Mouse (Mus musculus) A20 (cell line): ENCODE results near the gene St14.
"Not testable (repeated sequence)": the region's sequence is repeated elsewhere in the genome, so short reads cannot be mapped to it uniquely, and the experiment has no call there.

Experiments
- DNase-seq: peaks from one replicate; pipeline ENCODE4 v3.0.0-alpha.2; 2011; ENCODE audit warnings: low read depth, low spot score

The St14 gene

DNA sequence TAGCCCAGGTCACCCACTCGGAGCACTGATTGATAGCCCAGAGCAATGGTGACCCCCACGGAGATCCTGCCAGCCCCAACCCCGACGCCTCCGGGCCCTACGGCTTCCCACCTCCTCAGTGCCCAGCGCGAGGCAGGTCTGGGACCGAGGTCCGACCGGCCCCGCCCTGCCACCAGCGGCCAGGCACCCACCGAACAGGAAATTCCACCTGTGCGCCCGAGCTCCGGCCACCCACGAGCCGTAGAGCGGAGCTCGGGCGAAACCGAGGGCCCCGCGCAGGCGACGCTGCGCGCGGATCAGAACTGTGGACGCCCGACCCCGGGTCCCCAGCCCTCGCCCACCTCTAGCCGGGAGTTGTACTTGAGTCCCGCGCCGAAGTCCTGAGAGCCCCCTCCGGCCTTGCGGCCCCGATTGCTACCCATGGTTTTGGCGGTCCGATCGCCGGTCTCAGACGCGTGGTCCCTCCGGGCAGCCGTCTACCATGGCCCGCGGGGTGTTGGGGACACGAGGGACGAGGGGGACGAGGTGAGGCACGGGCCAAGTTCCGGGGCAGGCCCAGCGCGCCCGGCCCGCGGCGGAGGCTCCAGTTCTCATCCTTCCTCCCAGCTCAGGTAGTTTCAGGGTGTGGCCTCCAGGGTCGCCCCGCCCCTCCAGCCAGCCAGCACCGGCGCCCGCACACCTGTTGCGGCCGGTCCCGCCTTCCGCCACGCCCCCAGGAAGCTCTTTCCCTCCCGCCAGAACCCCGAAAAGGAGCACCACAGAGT lies at the start of gene St14:
St14 (minus strand) TSS at position 649 of the 764 bp plus-strand sequence.
- peak; percentile 80 for DNase-seq

GRCm38 (mm10) chr9:31177692-31178091 lies 46.0 kb upstream of the St14 start:
- no peak for DNase-seq

DNA sequence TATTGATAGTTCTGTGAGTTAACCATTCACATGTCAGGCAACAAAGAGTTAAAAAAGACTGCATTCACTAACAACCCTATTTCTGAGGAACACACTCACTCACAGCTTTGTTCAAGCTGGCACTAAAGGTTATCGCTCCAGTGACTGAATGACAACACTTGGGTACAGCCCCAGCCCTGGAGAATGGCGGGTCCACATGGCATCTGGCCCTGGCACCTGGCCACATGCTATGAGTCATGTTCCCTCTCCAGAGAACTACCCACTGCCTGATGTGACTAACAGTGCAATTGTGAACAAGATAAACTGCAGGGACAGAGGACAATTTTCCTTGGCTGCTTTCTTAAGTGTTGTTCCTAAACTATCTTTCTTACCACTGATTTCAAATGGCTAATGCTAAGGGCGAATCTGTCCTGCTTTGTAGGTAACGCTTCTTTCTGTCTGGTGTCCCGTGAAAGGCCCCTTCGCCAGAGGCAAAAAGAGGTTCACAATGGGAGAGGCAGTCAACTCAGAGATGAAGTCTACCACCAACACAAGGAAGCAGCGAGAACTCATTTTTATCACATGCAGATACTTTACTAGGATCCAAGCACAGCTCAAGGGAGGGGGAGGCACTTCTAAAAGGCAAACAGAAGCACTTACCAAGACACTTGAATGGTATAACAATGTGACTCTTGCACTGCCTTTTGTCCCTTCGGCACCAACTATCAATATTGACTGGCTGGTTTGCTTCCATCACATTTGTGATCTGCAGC lies 44.9 kb upstream of the St14 start:
- peak; percentile 18 for DNase-seq

- no peak for DNase-seq
These were observed 44.3 kb upstream of the St14 start for GRCm38 (mm10) chr9:31175978-31176377.

DNA sequence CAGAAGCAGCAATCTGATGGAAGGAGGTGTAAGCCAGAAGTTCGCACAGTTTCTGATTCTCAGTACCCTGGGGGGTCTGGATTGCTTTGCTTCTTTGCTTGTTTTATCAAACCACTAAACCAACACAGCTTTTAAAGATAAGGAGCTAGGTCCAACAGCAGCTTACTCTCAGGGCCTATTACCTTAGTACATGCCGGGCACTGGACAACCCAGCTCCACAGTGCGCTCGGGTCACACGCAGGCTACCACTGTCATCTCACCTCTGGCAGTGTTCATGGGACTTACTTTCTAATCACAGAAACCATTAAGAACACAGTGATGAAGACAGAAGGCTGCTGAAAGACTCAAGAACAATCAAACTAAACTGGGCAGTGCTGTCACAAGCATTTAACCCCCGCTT lies 43.7 kb upstream of the St14 start:
- DNase-seq: no peak

DNA sequence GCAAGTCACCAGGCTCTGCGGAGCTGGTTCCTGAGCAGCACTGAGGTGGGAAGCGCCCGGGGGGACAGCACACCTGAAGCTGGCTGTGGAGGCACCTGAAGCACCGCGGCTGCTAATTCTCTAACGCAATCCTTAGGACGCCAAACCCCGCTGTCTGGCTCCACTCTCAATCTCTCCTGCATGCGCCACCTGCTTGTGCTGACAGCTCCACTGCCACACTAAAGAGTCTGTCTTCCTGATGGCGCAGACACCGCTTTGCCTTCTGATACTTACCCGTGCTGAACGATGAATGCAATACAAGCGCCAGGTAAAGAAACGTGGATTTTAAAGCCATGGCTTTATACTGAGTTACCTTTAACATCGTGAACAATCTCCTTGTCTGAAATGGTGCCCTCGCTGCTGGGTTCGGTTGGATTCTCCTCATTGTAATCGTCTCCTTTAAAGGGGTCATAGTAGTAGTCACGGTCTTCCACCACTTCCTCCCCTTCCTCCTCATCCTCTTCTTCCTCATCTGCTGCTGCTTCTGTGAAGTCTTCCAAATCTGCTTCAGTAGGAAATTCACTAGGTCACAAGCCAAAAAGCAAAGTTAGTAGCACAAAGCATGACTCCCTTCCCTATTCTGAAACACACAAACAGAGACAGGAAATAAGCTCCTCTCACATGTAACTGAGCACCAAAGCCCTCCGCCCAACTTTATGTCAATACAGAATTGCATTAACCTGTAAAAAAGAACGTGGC lies 36.9 kb upstream of the St14 start:
- DNase-seq: no peak

GRCm38 (mm10) chr9:31167305-31167704 lies 35.7 kb upstream of the St14 start:
- DNase-seq: no peak

- DNase-seq: not testable (repeated sequence)
These were observed 33.9 kb upstream of the St14 start for GRCm38 (mm10) chr9:31165505-31165904.

DNA sequence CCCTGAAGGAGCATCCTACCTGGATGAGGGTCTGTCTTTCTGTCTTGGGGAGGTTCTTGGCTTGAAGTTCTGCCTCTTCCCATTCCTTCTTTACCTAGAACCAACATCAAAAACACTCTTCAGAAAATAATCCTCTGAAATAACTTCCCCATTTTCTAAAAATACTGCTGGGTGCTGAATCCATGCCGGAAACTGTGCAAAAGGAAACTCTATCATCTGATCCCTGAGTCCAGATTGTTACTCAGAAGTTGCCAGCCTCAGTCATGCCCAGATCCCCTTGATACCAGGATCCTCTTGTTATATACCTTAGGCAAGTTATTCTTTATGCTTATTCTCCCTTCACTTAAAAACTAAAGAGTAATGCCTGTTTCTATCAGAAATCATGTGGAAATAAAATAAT lies 31.7 kb upstream of the St14 start:
- no peak for DNase-seq

DNA sequence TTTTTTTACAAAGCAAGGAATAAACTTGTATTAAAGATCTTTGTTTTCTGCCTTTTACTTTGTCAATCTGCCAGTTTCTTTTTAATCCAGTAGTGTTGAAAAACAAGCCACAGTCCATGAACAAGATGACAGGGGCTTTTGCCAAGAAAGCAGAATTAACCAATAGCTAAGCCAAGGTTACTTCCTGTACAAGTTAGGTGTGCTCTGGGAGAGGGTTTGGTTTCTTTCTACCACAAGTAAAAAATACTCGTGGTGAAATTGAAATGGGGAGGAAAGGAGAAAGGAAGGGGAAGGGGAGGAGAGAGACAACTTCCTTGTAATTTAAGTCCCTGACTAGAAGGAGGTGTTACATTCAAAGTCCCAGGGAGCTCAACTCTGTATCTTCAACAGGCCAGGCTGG lies 31.3 kb upstream of the St14 start:
- DNase-seq: no peak

DNA sequence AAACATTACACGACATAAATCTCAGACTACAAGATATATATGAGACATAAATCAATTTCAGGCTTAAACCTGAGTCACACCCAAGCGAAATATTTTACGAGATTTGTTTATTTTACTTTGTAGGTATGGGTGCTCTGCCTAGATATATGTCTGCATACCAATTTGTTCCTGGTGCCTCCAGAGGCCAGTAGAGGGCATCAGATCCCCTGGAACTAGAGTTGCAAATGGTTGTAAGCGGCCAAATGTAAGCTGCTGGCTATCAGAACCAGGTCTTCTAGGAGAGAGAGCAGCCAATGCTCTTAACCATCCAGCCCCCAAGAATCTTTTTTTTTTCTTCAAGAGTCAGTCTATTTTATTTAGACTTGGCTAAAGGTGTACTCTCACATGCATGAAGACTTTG lies 28.3 kb upstream of the St14 start:
- DNase-seq: peak; percentile 52

GRCm38 (mm10) chr9:31156594-31156993 lies 24.9 kb upstream of the St14 start:
- DNase-seq: no peak

GRCm38 (mm10) chr9:31151050-31151449 lies 19.4 kb upstream of the St14 start:
- DNase-seq: peak; percentile 62

DNA sequence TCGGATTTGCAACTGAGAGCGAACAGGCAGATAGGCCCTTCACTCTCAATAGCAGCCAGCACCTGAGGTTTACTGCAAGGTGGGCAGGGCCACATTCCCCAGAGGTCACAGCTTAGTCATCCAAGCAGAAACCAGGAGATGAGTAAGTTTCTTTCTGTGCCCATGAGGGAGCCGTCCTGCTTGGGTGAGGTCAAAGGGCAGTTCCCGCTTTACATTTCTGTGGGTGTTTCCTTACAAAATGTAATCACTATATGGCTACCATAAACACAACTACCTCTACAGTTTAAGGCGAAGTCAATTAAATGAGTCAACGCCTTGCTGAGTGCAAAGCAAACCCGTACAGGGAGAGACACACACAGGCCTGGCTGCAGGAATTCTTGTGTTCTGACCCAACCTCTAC lies 16.5 kb upstream of the St14 start:
- no peak for DNase-seq

- DNase-seq: peak; percentile 84
These were observed 13.7 kb upstream of the St14 start for GRCm38 (mm10) chr9:31145272-31145925.

- no peak for DNase-seq
These were observed 11.3 kb upstream of the St14 start for GRCm38 (mm10) chr9:31142924-31143323.

DNA sequence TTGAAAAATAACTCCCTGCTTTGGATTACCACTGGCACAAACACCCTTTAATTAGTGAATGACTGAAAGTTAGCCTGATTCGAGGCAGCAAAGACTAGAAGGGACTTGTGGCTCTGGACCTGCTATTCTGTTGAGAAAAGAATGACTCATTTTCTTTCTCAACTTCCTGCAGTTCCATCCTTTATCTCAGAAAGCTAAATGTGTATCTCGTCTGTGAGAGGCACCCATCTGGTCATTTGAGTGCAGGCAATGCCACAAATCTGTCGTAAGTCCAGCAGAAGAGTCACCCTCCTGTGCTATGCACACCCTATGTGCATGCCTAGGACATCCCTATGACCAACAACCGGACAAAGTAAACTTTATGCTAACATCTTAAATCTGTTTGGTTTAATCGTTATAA lies 1.5 kb upstream of the St14 start:
- DNase-seq: no peak

DNA sequence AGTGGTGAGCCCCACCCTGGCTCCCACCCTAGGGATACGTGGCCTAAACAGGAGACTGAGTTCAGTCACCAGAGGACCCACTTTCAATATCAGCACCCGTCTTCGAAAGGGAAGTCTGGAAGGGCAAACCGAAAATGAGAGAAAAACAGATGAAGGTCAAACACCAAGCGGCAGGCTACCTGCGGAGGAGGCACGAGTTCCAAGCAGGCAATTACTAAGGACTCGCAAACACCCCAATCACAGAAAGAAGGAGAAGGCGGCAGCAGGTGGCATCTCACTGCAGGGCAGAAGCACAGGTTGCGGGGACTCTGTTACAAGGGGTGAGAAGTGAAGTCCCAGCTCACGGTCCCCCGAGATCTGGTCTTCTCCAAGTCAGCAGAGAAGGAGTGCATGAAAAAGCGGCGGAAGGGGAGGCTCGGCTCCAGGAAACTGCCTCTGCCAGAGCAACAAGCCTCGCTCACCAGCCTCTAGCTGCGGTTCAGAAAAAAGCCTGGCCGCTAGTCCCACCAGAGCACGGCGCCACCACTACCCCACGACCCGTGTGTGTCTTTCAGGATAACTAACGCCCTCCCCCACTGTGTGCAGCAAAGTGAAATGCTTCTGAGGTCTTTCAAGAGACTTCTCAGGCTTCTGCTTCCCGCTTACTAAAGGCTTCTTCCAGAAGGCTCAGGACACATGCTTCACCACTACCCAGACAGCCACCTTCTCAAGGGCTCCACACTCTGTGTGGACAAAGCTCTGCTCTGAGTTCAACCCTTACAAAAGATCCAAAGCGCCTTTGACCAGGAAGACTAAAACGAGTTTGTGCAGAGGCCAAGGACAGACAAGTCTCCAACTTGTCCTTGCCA lies 1.1 kb downstream of the St14 start:
- peak; percentile 62 for DNase-seq

DNA sequence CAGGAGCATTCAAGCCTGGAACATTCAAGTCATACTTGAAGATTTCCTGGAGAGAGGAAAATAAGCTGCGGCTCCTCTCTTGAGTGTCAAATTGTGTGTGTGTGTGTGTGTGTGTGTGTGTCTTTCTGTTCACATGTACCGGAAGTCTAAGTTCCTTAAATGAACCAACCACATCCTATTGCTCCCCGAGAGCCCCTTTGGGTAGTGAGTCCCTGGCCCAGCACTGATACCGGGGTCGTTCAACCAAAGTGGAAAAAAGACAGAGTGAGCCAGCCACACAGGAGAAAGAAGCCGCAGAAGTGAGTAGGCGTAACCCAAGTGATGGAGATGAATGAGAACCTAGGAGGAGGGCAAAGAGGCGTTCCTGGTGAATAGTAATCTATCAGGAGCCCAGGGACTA lies 1.7 kb downstream of the St14 start:
- DNase-seq: peak; percentile 72

DNA sequence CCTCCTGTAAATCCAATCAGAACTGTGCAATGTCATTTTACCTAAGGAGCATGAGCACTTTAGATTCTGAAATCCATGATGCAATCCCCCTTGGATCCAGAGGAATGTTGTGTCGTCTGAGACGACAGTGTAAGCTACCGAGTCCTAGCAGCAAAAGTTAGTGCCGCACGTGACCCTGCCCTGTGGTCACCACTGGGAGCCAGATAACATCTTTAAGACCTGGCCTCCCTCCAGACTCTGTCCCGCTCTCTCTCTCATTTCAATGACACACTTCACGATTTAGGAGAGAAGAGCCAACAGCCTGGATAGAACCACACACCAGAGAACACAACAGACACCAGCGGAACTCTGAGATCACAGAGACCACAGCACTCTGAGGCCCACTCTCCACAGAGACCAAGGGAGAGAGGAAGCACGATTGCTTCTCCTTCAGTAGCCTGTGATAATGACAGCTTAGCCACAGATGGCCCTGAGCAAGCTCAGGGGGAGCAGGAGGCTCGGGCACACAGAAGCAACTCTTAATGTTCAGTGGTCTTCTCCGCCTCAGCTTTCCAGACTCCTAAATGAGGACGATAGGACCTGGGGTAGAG lies 3.7 kb downstream of the St14 start:
- DNase-seq: no peak

DNA sequence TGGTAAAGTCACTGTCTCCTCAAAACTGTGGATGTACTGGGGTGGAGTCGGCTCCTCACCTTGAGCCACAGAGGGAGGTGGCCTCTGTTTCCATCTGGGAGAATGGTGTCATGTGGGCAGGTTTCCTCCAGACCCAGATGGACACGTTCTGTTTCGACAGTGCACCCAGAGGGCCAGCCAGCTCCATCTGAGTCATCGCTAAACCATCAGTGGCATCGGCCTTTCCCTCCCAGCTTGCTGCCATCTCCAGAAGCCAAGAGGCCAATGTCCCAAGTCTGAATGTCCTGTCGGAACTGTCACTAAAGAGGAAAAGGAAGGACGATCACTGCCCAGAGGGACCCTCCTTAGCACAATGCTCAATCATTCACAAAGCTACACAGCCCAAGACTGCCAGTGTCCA lies 5.6 kb downstream of the St14 start:
- no peak for DNase-seq
